Mouse (Mus musculus) heart, adult 8-10 months (tissue): ENCODE results near the gene Fcgr2b. TPM values are rescaled to one million over a fixed set of nuclear protein-coding genes. Genes with fewer than 3 reads are reported as not detected.
A peak's percentile ranks its signal among the peaks of the same experiment; 100 is the strongest.
"Not testable (repeated sequence)": the region's sequence is repeated elsewhere in the genome, so short reads cannot be mapped to it uniquely, and the experiment has no call there.

Experiments used
- DNase-seq: peaks from one replicate; pipeline ENCODE4 v3.0.0; 2022; ENCODE audit warnings: low spot score
- total RNA-seq, 4 experiments: library from RNA; stranded (reverse); gene quantifications; 2 replicates each; pipeline ENCODE4 v1.2.4; 2022

The Fcgr2b gene
- 10 to 100 TPM in 1 of 4 experiments, 1 to 10 TPM in 3; 3.9 to 10.6 (median 5.7) TPM for total RNA-seq

DNA sequence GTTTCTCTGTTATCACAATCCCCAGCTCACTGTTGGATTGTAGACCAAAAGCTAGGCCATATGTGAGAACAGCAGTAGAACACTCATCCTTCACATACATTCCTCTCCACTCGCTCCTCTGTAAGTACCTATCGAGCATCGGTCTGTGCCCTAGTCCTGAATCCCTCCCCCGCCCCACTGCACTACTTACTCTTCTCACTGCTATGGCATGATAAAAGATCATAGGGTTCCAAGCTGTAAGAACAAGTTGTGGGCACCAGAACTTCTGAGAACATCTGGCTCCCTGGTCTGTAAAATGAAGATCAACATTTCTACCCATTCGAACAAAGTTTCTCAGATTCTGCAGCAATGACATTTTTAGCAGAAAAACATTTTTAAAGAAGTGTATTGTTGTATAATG lies at the start of gene Fcgr2b:
TSS of gene Fcgr2b (minus strand) at position 101 of the 400 bp plus-strand sequence.
- DNase-seq: no peak

DNA sequence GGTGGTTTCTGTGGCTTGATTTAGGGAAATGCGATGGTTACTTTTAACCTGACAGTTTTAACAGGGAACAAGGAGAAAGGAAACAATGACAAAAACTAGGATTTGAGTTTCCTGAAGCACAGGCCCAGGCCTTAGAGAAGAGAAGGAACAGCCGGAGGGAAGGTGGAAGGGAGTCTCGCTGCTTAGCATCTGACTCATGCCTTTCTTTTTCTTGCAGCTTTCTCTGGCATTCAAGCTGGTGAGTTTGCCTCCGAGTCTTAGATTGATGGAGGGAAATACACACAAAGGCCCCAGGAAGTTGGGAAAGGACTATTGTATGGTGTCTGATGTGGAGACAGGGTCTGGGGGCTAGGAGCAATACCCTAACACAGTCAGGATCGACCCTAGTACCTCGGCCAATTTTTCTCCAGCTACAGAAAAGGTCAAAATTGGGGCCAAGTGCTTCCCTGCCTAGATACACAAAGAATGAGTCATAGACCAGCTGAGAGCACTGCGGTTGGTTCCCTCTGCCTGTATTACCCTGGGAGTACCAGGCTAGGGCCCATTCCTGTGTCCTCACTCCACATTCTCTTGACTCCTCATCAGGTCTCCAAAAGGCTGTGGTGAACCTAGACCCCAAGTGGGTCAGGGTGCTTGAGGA lies 43.1 kb upstream of the Fcgr2b start:
- no peak for DNase-seq

DNA sequence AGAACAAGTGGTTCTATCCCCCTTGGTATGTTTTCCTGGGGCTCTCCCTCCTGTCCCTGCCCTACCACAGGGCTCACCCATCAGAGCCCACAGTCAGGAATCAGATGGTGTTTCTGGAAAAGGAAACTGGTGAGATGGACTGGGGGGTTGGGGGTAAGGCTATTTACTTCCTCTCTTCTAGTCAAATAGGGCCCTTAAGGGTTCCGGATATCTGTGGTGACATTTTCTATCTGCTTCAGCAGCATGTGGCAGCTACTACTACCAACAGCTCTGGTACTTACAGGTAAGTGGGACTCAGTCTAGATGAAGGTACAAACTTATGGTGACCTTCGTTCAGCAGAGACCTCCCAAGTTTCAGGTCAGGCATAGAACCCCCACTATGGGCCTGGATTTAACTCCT lies 42.4 kb upstream of the Fcgr2b start, which contains the start of gene Fcgr4:
TSS of gene Fcgr4 (plus strand) at position 184 of the 400 bp plus-strand sequence.
- no peak for DNase-seq

DNA sequence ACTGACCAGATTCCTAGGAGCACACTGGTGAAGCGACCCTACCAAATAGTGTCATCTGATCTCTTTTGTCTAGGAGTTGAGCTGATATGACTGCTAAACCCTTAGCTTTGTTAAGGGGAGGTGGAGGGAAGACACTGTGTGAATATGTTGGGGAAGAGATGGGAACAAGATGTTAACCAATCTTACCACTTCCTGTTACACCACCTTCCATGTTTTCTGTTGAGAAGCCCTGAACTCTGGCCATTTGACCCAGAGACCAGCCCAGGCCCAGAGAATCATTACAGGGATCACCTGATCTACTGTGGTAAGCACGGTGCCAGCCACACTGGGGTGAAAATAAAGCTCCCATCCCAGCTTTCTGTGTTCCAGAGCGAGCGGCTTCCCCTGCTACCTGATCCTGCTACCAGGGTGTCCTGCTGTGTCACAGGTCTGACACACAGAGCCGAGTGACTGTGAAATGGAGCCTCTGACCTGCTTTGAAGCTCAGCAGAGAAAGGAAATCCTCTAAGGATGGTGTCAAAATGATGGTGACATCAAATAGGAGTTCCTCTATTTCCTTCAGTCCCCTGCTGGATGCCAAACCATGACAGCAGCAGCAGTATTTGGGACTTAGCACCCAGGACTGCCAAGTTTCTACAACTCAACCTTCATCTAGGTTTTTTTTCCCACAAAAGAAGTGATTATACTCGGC lies 41.3 kb upstream of the Fcgr2b start:
- no peak for DNase-seq

DNA sequence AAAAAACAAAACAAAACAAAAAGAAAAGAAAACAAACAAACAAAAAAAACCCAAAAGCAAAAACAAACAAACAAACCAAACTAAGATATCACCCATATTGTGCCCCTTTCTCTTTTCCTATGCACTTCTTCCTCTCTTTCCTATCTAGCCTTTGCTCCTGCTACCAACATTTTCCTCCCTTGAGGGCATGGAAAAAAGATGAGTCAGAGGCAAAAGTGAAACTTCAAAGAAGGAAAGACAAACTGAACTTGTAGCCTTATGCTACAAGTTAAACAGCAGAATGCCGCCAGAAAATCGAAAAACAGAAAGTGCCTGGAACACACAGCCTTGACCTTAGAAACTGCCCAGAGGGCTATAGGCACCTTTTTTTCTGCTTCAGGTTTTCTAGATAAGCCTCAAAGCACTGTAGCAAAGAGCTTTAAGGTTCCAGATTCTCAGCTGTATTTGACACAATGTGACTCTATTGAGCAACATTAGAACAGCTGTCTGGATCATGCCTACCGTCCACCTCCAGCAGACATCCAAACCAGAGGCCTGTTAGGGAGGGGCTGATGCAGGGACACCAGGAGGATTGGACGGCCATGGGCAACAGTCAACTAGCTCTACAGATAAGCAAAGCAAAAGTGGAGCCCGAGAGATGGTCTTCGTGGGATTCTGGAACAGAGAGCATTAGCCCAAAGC lies 40.5 kb upstream of the Fcgr2b start:
- no peak for DNase-seq

DNA sequence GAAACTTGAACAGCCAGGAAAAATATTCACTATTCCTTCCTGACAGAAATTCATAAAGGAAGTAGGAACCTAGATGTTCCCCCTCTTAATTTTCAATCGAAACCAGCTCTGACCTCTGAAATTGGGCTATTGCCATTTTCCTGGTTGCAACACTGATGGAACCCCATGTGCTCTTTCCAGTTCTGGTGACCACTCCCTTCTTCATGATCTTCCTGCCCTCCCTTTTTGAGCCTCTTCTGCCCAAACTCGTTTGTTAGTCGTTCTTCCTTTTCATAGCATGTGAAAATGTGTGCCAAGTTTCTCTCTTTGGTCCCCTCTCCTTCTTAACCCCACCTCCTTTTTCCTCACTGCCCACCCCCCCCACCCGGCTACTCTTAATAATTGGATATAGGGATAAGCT lies 35.4 kb upstream of the Fcgr2b start:
- DNase-seq: no peak

DNA sequence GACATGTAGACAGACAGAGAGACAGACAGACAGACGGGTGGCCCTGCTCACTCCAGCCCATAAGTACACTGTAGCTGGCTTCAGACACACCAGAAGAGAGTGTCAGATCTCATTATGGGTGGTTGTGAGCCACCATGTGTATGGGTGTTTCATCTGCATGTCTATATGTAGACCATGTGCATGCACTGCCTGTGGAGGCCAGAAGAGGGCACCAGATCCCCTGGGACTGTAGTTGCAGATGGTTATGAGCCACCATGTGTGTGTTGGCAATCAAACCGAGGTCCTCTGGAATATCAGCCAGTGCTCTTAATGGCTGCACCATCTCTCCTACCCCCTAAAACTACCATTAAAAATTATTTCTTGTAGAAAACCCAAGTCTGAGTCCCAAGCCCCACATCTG lies 30.6 kb upstream of the Fcgr2b start:
- DNase-seq: no peak

DNA sequence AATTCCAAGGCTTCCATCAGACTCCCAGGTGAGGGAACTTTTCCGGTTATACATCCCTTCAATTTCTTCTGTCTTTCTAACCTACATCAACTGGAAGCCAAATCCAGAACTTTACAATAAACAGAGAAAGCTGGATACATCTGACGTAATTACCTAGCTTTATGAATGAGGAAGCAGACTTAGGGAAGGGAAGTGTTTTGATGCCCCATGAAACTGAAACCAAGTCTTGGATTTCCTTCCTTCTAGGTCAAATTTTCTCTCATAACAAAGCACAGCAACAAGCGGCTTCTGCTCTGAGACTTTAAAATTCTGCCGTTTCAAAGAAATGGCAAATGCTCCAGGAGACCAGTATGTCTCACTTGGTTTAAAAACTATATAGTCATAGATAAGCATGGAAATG lies 30.0 kb upstream of the Fcgr2b start:
- no peak for DNase-seq

DNA sequence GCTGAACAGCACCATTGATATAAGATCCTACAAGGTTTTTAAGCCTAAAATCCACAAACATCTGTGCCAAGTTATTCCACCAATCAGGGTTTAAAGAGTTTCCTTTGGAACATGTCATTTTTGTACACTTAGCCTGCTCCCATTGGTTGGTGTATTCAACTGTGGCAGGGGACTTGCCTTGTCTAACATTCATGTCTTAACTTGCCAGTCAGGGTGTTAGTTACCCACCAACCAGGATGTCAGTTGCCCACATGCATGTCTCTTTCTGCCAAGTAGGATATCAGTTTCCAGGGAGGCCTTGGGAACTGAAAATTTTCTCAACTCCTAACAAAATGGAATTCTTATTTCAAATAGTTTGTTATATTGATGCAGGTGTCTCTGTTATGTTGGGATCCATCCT lies 29.2 kb upstream of the Fcgr2b start:
- DNase-seq: no peak

DNA sequence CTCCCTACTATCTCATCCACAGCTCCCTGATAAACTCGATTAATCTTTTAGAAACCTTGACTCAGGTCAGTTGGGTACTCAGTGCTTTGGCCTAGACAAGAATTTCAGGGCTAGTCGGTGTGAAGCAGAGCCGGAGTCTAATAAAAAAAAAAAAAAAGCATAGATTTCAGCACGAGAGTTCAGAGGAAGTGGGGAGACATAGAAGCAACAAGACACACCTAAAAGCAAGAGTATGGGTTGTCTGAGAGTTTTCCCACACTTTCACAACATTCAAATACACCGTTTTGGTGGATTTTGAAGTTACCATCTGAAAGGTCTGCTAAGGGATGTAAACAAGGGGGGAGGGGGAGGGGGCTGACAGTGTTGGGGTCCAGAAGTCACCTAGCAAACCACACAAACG lies 28.7 kb upstream of the Fcgr2b start:
- no peak for DNase-seq

DNA sequence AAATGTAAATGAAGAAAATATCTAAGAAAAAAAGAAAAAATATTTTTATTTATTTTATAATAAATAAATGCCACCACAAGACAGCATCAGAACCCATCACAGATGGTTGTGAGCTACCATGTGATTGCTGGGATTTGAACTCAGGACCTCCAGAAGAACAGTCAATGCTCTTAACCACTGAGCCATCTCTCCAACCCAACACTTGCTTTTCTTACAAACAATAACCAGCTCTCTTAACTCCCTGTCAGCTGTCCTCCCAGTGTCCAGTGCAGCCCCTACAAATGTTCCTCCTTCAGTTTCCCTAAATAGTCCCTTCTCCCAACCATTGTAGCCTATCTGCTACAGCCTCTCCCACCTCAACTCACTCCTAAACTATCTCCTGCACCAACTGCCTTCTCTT lies 23.5 kb upstream of the Fcgr2b start:
- DNase-seq: no peak

DNA sequence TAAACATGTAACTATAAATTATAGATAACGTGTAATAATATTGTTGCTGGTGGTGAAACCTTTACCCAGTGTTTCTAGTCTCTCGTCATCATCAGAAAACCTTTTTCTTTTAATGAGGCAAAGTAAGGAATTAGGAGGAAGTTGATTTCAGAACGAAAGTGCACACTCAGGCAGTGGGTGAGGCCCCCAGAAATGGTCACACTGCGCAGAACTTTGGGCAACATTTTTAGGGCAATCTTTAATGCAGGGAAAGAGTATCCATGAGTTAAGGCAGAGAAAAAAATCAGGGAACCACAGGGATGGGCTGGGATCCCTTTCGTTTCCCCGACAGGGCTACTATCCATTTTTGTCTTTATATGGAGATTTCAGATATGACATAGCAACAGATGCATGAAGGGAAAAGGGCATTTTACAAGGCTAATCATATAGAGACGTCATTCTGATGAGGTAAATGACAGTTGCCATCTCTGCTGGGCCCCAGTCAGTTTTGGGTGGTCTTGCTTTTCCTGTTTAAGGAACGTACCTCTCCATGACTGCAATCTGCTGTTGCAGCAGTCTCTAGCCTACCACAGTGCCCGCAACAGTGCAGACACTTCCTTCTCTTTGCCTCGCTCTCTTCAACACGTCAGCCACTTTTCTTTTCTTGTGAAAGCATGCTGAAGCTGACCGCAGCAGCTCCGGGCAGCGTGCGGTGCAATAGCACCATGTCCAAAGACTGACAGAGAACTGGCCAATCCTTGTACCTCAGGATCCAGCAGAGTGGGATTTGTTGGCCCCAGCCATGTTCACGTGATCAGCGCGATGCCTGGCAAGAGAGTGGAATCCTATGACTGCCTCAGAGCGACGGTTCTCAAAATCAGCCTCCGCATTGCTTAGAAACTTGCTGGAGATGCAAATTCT lies 21.7 kb upstream of the Fcgr2b start:
- DNase-seq: peak; percentile 61

DNA sequence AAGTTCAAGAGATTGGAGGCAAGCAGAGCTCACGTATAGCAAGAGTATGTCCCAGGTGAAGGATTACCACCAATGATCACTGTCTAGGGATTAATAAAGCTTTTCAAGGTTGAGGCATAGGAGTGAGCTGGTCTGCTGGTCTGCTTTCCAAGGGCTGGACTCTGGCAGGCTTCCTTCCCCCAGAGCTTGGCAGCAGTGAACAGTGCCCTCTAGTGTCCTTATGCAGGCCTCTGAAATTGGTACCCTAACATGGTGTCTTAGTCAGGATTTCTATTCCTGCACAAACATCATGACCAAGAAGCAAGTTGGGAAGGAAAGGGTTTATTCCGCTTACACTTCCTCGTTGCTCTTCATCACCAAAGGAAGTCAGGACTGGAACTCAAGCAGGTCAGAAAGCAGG lies 20.4 kb upstream of the Fcgr2b start:
- peak; percentile 53 for DNase-seq

DNA sequence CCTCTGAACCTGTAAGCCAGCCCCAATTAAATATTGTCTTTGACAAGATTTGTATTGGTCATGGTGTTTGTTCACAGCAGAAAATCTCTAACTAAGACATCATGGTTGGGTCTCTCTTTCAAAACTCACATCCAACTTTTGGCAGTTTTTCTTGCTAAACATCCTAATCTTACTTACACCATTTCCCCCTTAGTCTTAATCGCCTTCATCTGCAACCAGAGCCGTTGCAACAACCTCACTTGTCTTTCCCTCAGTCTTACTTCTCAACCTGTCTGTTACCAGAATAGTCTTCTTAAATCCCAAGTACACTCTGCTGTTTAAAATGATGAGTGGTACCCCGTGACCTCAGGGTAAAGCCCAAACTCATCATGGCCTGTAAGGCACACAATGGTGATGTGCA lies 19.7 kb upstream of the Fcgr2b start:
- DNase-seq: no peak

DNA sequence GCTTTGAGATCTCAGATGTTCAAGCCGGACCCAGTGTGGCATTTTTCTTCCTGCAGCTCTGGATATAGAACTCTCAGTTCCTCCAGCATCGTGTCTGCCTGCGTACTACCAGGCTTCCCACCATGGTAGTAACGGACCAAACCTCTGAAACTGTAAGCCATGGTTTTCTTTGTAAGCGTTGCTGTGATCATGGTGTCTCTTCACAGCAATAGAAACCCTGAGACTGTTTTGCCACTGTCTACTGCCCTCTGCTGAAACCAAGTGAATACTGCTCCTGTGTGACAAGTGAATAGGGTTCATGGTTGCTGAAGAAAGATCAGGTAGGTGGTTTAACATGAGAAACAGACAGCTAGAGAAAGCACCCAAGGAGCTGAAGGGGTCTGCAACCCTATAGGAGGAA lies 16.2 kb upstream of the Fcgr2b start:
- peak; percentile 41 for DNase-seq

DNA sequence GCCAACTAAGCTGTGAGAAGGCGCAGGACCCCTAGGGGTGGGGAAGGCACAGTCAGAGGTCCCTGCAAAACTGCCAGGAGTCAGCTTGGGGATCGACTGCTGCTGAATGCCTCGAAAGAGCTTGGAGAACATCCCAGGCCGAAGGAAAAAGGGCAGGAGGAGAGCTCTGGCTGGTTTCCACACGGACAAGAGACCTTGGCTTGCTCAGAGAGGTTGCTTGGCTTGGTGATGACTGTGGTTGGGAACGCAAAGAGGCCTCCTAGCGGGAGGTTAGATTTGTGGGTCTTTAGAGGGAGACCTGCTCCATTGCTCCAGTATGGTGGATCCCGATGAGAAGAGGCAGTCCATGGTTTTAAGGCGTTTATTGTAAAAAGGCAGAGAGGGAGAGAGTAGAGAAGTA lies 13.3 kb upstream of the Fcgr2b start:
- DNase-seq: no peak

DNA sequence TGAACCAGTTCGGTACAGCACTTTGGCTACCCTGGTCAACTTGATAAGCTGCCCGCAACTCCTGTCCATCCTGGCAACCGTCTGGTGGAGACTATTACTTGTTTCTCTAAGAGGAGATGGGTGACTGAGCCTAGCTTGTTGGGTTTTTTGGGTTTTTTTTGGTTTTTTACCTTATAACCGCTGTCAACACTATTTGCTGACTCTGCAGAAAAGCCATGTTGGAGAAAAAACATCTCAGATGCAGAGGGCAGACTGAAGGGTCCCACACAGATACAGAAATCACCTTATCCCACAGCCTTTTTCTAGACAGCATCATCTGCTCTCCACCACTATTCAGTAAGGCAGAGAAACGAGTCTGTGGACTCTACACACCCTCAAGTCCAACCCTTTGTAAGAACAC lies 9.5 kb upstream of the Fcgr2b start:
- DNase-seq: no peak

DNA sequence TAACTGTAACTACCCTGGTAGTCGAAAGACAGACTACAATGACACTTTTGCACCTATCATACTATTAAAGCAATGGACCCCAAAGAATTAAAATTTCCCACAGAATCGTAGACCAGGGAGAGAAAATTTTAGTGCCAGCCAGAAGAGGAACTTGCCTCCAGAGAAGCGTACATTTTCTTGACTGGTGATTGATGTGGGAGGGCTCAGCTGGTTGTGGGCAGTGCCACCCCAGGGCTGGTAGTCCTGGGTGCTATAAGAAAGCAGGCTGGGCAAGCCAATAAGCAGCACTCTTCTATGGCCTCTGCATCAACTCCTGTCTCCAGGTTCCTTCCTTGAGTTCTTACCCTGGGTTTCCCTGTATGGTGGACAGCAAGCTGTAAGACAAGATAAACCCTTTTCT lies 8.7 kb upstream of the Fcgr2b start:
- DNase-seq: peak; percentile 22

DNA sequence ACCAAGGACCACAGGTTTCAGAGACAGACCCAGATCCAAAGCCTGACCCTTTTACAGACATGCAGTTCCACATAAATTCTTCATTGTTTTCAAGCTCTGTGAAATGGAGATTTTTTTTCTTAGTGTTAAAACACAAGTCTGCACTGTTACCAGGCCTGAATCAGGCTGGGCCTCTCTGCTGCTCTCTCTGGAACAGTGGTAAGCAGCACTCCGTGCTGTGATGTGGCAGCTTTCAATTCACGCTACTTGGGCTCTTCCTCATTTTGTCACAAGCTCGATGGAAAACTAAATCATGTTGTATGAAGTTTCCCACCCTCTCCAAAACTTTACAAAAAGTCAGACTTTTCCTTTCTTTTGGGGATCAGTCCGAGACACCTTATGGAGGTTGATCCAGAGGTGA lies 6.7 kb upstream of the Fcgr2b start:
- DNase-seq: no peak

DNA sequence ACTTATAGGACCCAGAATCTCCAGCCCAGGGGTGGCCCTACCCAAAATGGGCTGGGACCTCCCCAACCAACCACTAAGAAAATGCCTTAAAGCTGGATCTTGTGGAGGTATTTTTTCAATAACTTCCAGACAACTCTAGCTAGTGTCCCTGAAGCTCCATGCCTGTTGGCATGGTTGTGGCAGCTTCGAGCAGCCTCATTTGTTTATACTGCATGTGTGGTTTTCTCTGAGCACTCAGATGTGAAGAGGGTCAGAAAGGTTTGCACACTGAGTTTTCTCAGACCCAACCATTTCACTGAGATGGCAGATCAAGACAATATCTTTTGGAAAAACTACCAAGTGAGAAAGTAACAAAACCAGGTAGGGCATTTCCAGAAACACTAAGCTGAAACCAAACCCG lies 6.0 kb upstream of the Fcgr2b start:
- no peak for DNase-seq

DNA sequence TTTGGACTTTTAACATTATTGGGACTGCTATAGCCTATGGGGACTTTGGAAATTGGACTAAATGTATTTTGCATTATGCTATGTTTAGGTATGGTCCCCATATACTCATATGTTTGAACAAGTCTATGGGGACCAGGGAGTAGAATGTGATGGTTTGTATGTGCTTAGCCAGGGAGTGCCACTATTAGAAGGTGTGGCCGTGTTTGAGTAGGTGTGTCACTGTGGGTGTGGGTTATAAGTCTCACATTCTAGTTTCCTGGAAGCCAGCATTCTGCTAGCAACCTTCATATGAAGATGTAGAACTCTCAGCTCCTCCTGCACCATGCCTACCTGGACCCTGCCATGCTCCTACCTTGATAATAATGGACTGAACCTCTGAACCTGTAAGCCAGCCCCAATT lies 5.3 kb upstream of the Fcgr2b start:
- not testable (repeated sequence) for DNase-seq

DNA sequence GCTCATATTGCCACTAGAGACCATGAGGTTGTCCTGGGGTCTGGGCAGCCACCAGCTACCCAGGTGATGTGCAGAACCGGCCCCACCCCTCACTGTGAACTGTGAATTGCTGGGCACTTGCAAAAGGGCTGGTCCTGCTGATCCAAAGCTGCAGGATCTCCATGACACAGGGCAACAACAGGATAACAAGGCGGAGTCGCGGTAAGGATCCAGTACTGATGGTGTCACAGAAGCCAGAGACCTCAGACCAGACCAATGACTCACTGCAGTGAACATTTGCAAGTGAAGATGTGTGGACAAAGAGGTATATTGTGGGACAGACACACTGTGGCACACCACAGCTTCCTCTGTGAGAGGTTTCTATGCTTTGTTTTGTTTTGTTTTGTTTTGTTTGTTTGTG lies 2.3 kb upstream of the Fcgr2b start:
- no peak for DNase-seq
